Mouse (Mus musculus) midbrain, embryonic 11.5 days (tissue): ENCODE measurements around the gene Tfpt. TPM values are rescaled to one million over a fixed set of nuclear protein-coding genes. Genes with fewer than 3 reads are reported as not detected.
"Not testable (repeated sequence)": the region's sequence is repeated elsewhere in the genome, so short reads cannot be mapped to it uniquely, and the experiment has no call there.

Source experiments
- ATAC-seq: fragments of 200-750 bp; cut with Nextera tagmentation; 2 replicates; pipeline ENCODE4 v1.8.0; 2017; ENCODE audit warnings: moderate TSS enrichment, moderate library complexity; ENCODE audit not compliant: low FRiP score
- DNase-seq: peaks from one replicate; pipeline ENCODE4 v3.0.0; 2015; ENCODE audit warnings: low spot score; ENCODE audit errors: missing footprints
- H3K27ac ChIP-seq: fragments of 300-500 bp; sonication (generic); 2 replicates; pipeline ENCODE4 v1.5.1; 2014; ENCODE audit warnings: low read depth, low read length
- H3K27me3 ChIP-seq: fragments of 300-500 bp; sonication (generic); 2 replicates; pipeline ENCODE4 v1.6.1; 2014; ENCODE audit warnings: mild to moderate bottlenecking, low read length, moderate library complexity, mixed read lengths; ENCODE audit not compliant: control insufficient read depth, insufficient read depth
- H3K36me3 ChIP-seq: fragments of 300-500 bp; sonication (generic); 2 replicates; pipeline ENCODE4 v1.6.1; 2014; ENCODE audit warnings: mild to moderate bottlenecking, low read length, moderate library complexity, mixed read lengths; ENCODE audit not compliant: control insufficient read depth, insufficient read depth
- H3K4me1 ChIP-seq: fragments of 300-500 bp; sonication (generic); 2 replicates; pipeline ENCODE4 v1.6.1; 2014; ENCODE audit warnings: low read length; ENCODE audit not compliant: control insufficient read depth, insufficient read depth
- H3K4me2 ChIP-seq: fragments of 300-500 bp; sonication (generic); 2 replicates; pipeline ENCODE4 v1.6.1; 2014; ENCODE audit warnings: mild to moderate bottlenecking, moderate library complexity
- H3K4me3 ChIP-seq: fragments of 300-500 bp; sonication (generic); 2 replicates; pipeline ENCODE4 v1.5.1; 2014; ENCODE audit warnings: low read depth, low read length
- H3K9ac ChIP-seq: fragments of 300-500 bp; sonication (generic); 2 replicates; pipeline ENCODE4 v1.6.1; 2014; ENCODE audit warnings: low read length
- H3K9me3 ChIP-seq: fragments of 300-500 bp; sonication (generic); 2 replicates; pipeline ENCODE4 v1.6.1; 2016; ENCODE audit warnings: low read length; ENCODE audit not compliant: control insufficient read depth
- whole genome bisulfite sequencing: fragments of 180-500 bp; shearing (Covaris S2); extraction: QIAGEN DNeasy Blood & Tissue Kit; methylation state at CpG from one replicate; pipeline ENCODE4 v1.1.7; 2014; 5-methylcytosine and 5-hydroxymethylcytosine counted together
- polyA plus RNA-seq: library from polyadenylated mRNA; unstranded; fragments of >200 nt; fragmentation: Nextera tagmentation; extraction: Ambion mirVana; gene quantifications from 2 replicates; pipeline ENCODE4 v1.2.1, GENCODE M21; 2014

The Tfpt gene
- polyA plus RNA-seq, 1 experiment from 2014 or later, result 29.9 TPM

DNA sequence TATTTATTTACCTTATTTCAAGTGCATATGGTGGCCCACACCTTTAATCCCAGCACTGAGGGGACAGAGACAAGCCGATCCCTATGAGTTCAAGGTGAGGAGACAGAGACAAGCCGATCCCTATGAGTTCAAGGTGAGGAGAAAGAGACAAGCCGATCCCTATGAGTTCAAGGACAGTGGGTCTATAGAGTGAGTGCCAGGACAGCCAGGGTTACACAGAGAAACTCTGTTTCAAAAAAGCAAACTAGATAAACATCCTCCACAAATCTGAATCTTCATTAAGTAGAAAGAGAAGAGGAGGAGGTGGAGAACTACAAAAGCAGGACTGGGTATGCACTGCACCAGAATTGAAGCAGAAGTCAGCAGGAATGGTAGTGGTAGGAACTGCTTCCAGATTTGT lies 21.1 kb downstream of the Tfpt start:
- Histone ChIP-seq H3K4me1 (no peaks in the 10 kb centered on the region), H3K4me2 (no peak overlapping the region), H3K27ac (no peak overlapping the region), H3K9ac (no peak overlapping the region), H3K4me3 (no peak overlapping the region), H3K9me3 (no peaks in the 10 kb centered on the region), H3K27me3 (no peaks in the 10 kb centered on the region), H3K36me3 (no peaks in the 10 kb centered on the region)
- ATAC-seq (no peak), DNase-seq (no peak)
- 92% methylated on average over 3 of the region's 3 CpGs for WGBS

DNA sequence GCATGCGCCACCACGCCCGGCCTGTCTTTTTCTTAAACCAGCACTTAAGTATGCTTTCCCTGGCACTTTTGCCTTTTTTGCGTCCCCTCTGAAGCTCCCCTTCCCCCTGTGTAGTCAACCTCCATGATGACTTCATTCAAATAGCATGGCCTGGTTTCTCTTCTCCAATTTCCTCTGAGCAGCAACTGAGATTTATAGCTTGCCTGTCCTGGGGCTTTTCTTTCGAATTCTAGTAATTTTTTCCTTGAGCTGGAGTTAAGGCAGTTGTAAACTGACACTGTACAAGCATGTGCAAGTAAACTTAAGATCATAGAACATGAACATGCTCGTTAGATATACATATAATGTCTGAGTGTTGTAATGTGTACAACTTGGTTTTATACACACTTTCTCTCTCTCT lies 22.3 kb downstream of the Tfpt start:
- H3K9ac ChIP-seq, result no peak overlapping the region
- H3K4me3 ChIP-seq, result no peak overlapping the region
- no peaks in the 10 kb centered on the region for H3K27me3 ChIP-seq
- H3K4me2 ChIP-seq, result no peak overlapping the region
- ATAC-seq, result no peak
- no peaks in the 10 kb centered on the region for H3K36me3 ChIP-seq
- H3K4me1 ChIP-seq, result no peaks in the 10 kb centered on the region
- H3K9me3 ChIP-seq, result no peaks in the 10 kb centered on the region
- DNase-seq, result no peak
- H3K27ac ChIP-seq, result no peak overlapping the region
- WGBS, result 86% methylated on average over 6 of the region's 6 CpGs

DNA sequence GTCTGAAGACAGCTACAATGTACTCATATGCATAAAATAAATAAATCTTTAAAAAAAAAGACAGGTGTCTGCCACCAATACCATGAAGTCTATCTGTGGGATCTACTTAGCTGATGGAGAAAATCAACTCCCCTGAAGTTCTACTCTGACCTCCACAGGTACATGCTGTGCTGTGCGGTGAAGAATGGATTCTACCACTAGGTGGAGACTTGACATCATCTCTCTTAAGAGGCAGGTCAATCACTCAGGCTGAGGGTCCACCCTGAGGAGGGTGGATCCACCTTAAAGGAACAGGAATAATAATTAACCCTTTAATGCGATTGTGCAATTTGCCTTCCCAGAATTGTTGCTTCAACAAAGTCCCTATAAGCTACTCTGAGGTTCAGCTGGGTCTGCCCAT lies 22.9 kb downstream of the Tfpt start:
- ATAC-seq (0 out of 2 replicates have a peak, but pooled peaks have one; percentile 44), DNase-seq (no peak)
- no peak overlapping the region for H3K9ac ChIP-seq
- no peak overlapping the region for H3K27ac ChIP-seq
- no peaks in the 10 kb centered on the region for H3K4me1 ChIP-seq
- H3K27me3 ChIP-seq, result no peaks in the 10 kb centered on the region
- H3K9me3 ChIP-seq, result no peaks in the 10 kb centered on the region
- no peak overlapping the region for H3K4me2 ChIP-seq
- 20% methylated on average over 2 of the region's 2 CpGs for WGBS
- no peak overlapping the region for H3K4me3 ChIP-seq
- H3K36me3 ChIP-seq, result no peaks in the 10 kb centered on the region

GRCm38 (mm10) chr7:3601119-3601518 lies 28.6 kb downstream of the Tfpt start:
- H3K36me3 ChIP-seq, result no peaks in the 10 kb centered on the region
- no peak overlapping the region for H3K4me3 ChIP-seq
- no peak overlapping the region for H3K9ac ChIP-seq
- no peak overlapping the region for H3K4me2 ChIP-seq
- DNase-seq (peak; percentile 96), ATAC-seq (peak; percentile 55; the same call in 1 of the 2 replicates)
- WGBS, result 20% methylated on average over 4 of the region's 4 CpGs
- H3K27me3 ChIP-seq, result no peaks in the 10 kb centered on the region
- no peaks in the 10 kb centered on the region for H3K4me1 ChIP-seq
- no peak overlapping the region for H3K27ac ChIP-seq
- H3K9me3 ChIP-seq, result no peaks in the 10 kb centered on the region

DNA sequence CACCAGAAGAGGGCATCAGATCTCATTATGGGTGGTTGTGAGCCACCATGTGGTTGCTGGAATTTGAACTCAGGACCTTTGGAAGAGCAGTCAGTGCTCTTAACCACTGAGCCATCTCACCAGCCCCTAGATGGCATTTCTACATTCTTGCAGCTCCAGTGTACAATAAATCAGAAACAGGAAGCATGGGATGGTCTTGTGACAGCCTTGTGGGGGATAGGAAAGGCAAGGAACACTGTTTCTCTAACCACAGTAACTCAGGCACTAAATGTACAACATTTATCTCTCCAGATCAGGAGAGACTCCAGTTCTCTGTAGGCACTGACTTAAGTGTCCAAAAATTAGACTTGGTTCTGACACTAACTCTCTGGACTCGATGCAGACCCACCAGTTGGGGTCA lies 32.0 kb downstream of the Tfpt start:
- WGBS, result 64% methylated on average over 1 of the region's 1 CpGs
- ATAC-seq, H3K36me3 ChIP-seq, H3K9me3 ChIP-seq, H3K4me1 ChIP-seq, H3K9ac ChIP-seq, H3K4me2 ChIP-seq, H3K27me3 ChIP-seq, H3K4me3 ChIP-seq, DNase-seq, H3K27ac ChIP-seq: not testable (repeated sequence)

DNA sequence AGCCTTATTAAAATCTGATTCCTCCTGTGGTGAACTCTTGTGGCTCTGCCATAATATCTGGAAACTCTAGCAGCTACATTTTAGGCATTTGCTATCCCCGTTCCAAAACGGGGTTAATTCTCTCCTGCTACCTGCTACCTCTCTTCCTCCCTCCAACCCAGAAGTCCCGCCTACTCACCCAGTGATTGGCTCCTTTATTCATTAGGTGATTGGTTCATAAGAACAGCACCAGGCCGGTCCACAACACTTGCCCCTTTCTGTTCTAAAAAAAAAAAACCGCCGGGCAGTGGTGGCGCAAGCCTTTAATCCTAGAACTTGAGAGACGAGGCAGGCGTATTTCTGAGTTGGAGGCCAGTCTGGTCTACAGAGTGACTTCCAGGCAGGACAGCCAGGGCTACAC lies 34.6 kb downstream of the Tfpt start:
- no peak overlapping the region for H3K4me2 ChIP-seq
- no peak overlapping the region for H3K4me3 ChIP-seq
- DNase-seq (no peak), ATAC-seq (no peak)
- H3K9ac ChIP-seq, result no peak overlapping the region
- no peaks in the 10 kb centered on the region for H3K27me3 ChIP-seq
- no peak overlapping the region for H3K27ac ChIP-seq
- H3K36me3 ChIP-seq, result no peaks in the 10 kb centered on the region
- H3K4me1 ChIP-seq, result no peaks in the 10 kb centered on the region
- 21% methylated on average over 9 of the region's 9 CpGs for WGBS
- no peaks in the 10 kb centered on the region for H3K9me3 ChIP-seq

DNA sequence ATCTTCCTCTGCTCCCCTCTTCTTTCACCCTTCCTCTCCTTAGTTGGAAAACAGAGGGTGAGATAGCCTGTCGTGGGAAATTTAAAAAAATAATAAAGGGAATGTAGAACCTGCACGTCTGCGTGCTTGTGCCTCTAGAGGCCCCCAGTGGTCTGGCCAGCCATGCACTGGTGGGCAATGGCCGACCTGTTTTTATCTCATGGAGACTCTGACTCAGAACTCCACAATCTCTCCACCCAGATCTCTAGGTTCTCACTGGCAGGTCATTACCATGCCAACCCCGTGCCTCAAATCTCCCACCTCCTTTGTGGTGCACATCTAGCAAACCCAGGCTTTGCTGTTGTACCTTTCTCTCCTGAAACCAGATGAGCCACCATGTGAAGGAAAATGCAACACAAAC lies 35.0 kb downstream of the Tfpt start:
- Histone ChIP-seq H3K4me2 (no peak overlapping the region), H3K9ac (no peak overlapping the region), H3K9me3 (no peaks in the 10 kb centered on the region), H3K27ac (no peak overlapping the region), H3K27me3 (no peaks in the 10 kb centered on the region), H3K4me3 (no peak overlapping the region), H3K4me1 (no peaks in the 10 kb centered on the region), H3K36me3 (no peaks in the 10 kb centered on the region)
- ATAC-seq (no peak), DNase-seq (no peak)
- WGBS, result 38% methylated on average over 5 of the region's 5 CpGs

GRCm38 (mm10) chr7:3593855-3594254 lies 35.9 kb downstream of the Tfpt start:
- no peaks in the 10 kb centered on the region for H3K36me3 ChIP-seq
- no peak overlapping the region for H3K4me3 ChIP-seq
- ATAC-seq, result no peak
- no peak overlapping the region for H3K4me2 ChIP-seq
- H3K4me1 ChIP-seq, result no peaks in the 10 kb centered on the region
- H3K27ac ChIP-seq, result no peak overlapping the region
- no peaks in the 10 kb centered on the region for H3K9me3 ChIP-seq
- H3K9ac ChIP-seq, result no peak overlapping the region
- H3K27me3 ChIP-seq, result no peaks in the 10 kb centered on the region
- DNase-seq, result no peak

- no peaks in the 10 kb centered on the region for H3K36me3 ChIP-seq
- ATAC-seq, result no peak
- 0 out of 2 replicates have a peak, but pooled peaks cover 2% of the 10 kb centered on the region for H3K4me1 ChIP-seq
- H3K4me3 ChIP-seq, result no peak overlapping the region
- H3K9me3 ChIP-seq, result no peaks in the 10 kb centered on the region
- 69% methylated on average over 1 of the region's 1 CpGs for WGBS
- no peak overlapping the region for H3K27ac ChIP-seq
- H3K27me3 ChIP-seq, result no peaks in the 10 kb centered on the region
- H3K9ac ChIP-seq, result no peak overlapping the region
- no peak for DNase-seq
- H3K4me2 ChIP-seq, result no peak overlapping the region
Measured at GRCm38 (mm10) chr7:3591534-3591933, 38.2 kb downstream of the Tfpt start.

DNA sequence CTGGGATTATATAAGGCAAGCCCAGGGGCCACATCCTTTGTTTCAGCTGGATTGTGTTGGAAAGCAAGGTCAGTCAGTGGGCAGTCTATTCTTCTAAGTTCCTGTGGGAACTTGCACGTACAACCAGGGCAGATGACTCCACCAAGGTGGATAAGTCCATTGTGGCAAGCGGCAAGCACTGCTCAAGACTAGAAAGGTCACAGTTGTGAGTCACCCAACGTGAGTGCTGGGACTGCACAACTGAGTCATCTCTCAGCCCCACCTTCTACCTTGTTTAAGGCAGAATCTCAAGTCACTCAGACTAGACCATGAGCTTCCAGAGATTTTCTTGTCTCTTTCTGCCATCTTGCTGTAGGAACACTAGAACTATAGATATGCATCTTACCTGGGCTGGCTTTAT lies 39.2 kb downstream of the Tfpt start:
- Histone ChIP-seq H3K27ac (no peak overlapping the region), H3K4me1 (peaks cover 2% of the 10 kb centered on the region; the same call in 1 of the 2 replicates), H3K27me3 (no peaks in the 10 kb centered on the region), H3K9ac (no peak overlapping the region), H3K9me3 (no peaks in the 10 kb centered on the region), H3K4me2 (no peak overlapping the region), H3K4me3 (no peak overlapping the region), H3K36me3 (no peaks in the 10 kb centered on the region)
- ATAC-seq, result no peak
- 78% methylated on average over 3 of the region's 3 CpGs for WGBS
- DNase-seq, result no peak
